Mouse (Mus musculus): Measurements from ENCODE around the gene Gm49450. TPM values are rescaled to one million over a fixed set of nuclear protein-coding genes. Genes with fewer than 3 reads are reported as not detected.
A peak's percentile ranks its signal among the peaks of the same experiment; 100 is the strongest.
"Not testable (repeated sequence)": the region's sequence is repeated elsewhere in the genome, so short reads cannot be mapped to it uniquely, and the experiment has no call there.

Gene Gm49450
- total RNA-seq, 2 experiments from 2014 or later = not detected

DNA sequence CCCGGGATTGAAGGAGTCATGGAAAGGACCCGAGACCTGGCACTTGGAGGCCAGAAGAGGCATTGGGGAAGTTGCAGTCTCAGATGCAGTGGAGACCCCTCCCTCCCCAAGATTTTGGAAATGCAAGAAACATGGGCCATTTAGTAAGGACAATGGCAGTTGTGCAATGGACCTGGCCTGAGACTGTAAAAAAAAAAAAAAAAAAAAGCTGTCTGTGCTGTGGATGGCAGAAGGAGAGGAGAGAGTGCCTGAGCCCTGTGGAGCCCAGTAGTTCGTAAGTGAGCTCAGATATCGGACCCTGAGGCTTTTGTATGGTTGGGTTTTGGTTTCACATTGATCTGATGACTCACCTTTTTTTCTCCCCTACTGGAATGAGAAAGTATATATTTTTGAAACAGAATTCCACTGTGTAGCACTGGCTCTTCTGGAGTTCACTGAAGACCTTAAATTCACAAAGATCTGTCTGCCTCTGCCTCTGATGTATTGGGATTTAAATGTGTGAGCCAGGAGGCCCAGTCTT is 5.6 kb upstream of the Gm49450 start:
- DNase-seq (ENCODE audit: low spot score in 2 of 2) = no peak
- H3K27ac ChIP-seq = no peak overlapping the region

GRCm38 (mm10) chr15:98957475-98957874 is 4.1 kb upstream of the Gm49450 start:
- DNase-seq (ENCODE audit: low spot score in 2 of 2) = no peak
- Histone ChIP-seq H3K27ac (no peak overlapping the region), H3K4me3 (no peak overlapping the region)
- TF ChIP-seq CTCF (conservative IDR thresholded peaks at IDR 0.05) = no peak

More for the DNA sequence above, 5.6 kb upstream of the Gm49450 start:
- H3K4me3 ChIP-seq = no peak overlapping the region
- TF ChIP-seq CTCF (conservative IDR thresholded peaks at IDR 0.05) = 0 out of 2 replicates have a peak, but pooled peaks have one; percentile 3

DNA sequence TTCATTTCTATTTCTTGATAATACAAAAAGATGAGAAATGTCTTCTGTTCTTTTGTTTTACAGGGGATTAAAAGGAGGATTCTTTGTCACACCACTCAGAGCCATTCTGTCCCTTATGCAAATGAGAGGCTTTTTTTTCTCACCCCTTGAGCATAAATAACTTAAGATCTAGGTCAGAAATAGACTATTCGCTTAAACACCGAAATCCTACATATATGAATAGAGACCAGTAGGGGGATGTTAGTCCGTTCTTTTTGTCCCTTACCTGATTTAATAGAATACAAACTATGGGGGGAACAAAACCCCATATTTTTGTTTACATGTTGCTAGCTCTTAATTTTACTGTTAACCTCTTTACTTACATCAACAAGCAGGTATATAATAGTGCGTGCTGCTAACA is 2.6 kb upstream of the Gm49450 start:
- no peak for DNase-seq (ENCODE audit: low spot score in 2 of 2)
- Histone ChIP-seq H3K4me3 (no peak overlapping the region), H3K27ac (peak overlapping the region; percentile 43; the same call in 1 of the 2 replicates)
- peak; percentile 34 for TF ChIP-seq CTCF (conservative IDR thresholded peaks at IDR 0.05)

- TF ChIP-seq CTCF (conservative IDR thresholded peaks at IDR 0.05) = no peak
- H3K27ac ChIP-seq = peak overlapping the region; percentile 99
- H3K4me3 ChIP-seq = peak overlapping the region; percentile 83
- no peak for DNase-seq (ENCODE audit: low spot score in 2 of 2)
Observed at GRCm38 (mm10) chr15:98955324-98955723, 2.0 kb upstream of the Gm49450 start.

DNA sequence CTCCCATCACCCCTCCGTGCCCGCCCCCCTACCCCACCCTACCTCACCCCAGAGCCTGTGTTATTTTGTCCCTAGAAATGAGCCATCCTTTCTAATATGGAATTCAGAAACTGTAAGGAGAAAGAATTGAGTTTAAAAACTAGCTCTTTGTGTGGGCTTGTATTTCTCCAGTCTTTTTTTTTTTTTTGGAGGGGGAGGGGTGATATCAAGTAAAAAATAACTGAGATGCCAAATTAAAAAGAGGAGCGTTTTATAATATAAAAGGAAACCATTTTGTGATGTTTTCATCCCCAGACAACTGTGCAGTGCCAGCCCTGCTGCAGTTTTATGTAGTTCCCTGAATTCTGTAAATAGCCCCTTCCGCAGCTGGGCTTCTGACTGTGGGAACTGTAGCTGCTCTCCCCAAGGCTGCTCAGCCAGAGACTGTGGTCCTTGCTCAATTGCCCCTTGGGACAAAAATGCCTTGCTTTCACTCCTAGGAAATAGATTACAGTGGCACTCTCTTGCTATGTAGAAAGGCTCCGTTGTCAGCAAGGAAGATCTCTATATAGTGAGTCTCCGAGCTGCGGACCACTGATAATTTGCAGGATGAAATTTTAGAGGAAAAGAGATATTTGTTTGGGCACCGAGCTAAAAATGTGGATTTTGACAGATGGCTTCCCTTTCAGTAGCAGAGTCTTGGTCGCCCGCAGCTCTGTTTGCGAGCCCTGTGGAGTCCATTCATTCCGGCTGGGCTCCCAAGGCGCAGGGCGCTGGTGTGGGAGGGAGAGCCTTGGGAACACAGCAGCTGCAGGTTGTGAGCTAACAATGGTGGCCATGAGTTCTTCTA is 1.3 kb upstream of the Gm49450 start:
- peak; percentile 44 to 60 for DNase-seq (ENCODE audit: low spot score in 2 of 2)
- H3K27ac ChIP-seq = peak overlapping the region; percentile 99
- H3K4me3 ChIP-seq = peak overlapping the region; percentile 83
- no peak for TF ChIP-seq CTCF (conservative IDR thresholded peaks at IDR 0.05)

GRCm38 (mm10) chr15:98952751-98953400 is 475 bp downstream of the Gm49450 start:
- DNase-seq (ENCODE audit: low spot score in 2 of 2) = peak; percentile 54 to 63
- Histone ChIP-seq H3K4me3 (peak overlapping the region; percentile 83), H3K27ac (peak overlapping the region; percentile 99)
- peak; percentile 76 for TF ChIP-seq CTCF (conservative IDR thresholded peaks at IDR 0.05)

DNA sequence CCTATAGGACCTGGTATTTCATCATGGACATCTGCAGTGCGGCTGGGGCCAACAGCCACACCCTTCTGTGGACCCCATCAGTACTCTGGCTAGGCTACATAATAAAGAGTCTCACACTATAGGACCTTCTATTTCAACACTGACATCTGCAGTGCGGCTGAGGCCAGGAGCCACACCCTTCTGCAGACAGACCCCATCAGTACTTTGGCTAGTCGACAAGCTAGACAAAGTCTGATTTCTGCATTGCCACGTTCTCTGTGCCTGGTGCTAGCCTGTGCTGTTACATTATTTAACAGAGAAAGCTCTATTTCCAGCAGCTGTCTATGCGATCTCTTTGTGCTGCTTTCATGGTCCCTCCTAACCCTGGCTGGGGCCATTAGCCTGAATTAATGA is 1.3 kb downstream of the Gm49450 start:
- Histone ChIP-seq H3K27ac (peak overlapping the region; percentile 99), H3K4me3 (peak overlapping the region; percentile 83)
- TF ChIP-seq CTCF (conservative IDR thresholded peaks at IDR 0.05) = no peak
- no peak for DNase-seq (ENCODE audit: low spot score in 2 of 2)

GRCm38 (mm10) chr15:98951122-98952062 is 2.0 kb downstream of the Gm49450 start:
- peak overlapping the region; percentile 83 for H3K4me3 ChIP-seq
- not testable (repeated sequence) for DNase-seq (ENCODE audit: low spot score in 2 of 2)
- H3K27ac ChIP-seq = peak overlapping the region; percentile 99

DNA sequence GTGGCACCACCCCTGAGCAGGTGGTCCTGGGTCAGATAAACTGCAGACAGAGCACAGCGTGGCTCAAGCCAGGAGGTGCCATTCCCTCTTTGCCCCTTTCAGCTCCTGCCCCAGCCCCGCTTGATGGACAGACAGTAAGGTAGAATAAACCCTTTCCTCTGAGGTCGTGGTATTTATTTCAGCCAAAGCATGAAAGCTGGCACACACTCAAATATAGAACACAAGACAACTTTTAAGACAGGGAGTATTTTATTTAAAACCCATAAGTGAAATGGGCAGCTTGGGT is 3.8 kb downstream of the Gm49450 start:
- Histone ChIP-seq H3K4me3 (no peak overlapping the region), H3K27ac (no peak overlapping the region)
- DNase-seq (ENCODE audit: low spot score in 2 of 2) = no peak
- no peak for TF ChIP-seq CTCF (conservative IDR thresholded peaks at IDR 0.05)

GRCm38 (mm10) chr15:98948857-98949606 is 4.3 kb downstream of the Gm49450 start:
- no peak for TF ChIP-seq CTCF (conservative IDR thresholded peaks at IDR 0.05)
- Histone ChIP-seq H3K4me3 (no peak overlapping the region), H3K27ac (no peak overlapping the region)
- no peak for DNase-seq (ENCODE audit: low spot score in 2 of 2)

DNA sequence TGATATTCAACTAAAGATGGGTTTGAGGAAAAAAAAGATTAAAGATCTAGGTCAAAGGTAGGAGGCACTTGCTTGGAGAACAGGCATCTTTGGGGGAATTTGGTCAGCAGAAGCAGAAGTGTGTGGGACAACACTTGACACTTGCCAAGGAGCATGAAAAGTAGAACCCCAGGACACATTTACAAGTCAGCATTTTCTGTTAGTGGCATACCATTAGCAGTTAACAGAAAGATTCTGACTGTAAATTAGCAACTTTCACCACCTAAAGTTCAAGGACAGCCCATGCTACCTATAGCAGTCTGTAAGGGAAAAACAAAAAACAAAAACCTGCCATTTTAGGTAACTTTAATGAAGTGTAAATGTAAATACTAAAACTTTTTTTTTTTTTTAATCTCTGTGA is 5.0 kb downstream of the Gm49450 start:
- H3K27ac ChIP-seq = no peak overlapping the region
- no peak for TF ChIP-seq CTCF (conservative IDR thresholded peaks at IDR 0.05)
- DNase-seq (ENCODE audit: low spot score in 2 of 2) = no peak
- H3K4me3 ChIP-seq = no peak overlapping the region

- H3K27ac ChIP-seq = no peak overlapping the region
- no peak overlapping the region for H3K4me3 ChIP-seq
- no peak for TF ChIP-seq CTCF (conservative IDR thresholded peaks at IDR 0.05)
- DNase-seq (ENCODE audit: low spot score in 2 of 2) = no peak
Observed at GRCm38 (mm10) chr15:98947884-98948283, 5.5 kb downstream of the Gm49450 start.
